Mouse (Mus musculus): ENCODE measurements around the gene Tor1aip1.

Tor1aip1 gene

GRCm38 (mm10) chr1:156034661-156035060 lies 1.6 kb downstream of the Tor1aip1 start:
- DNase-seq (ENCODE audit: extremely low read depth, insufficient read length, low spot score): no peak

GRCm38 (mm10) chr1:156033921-156034320 lies 2.4 kb downstream of the Tor1aip1 start:
- no peak for DNase-seq (ENCODE audit: extremely low read depth, insufficient read length, low spot score)

DNA sequence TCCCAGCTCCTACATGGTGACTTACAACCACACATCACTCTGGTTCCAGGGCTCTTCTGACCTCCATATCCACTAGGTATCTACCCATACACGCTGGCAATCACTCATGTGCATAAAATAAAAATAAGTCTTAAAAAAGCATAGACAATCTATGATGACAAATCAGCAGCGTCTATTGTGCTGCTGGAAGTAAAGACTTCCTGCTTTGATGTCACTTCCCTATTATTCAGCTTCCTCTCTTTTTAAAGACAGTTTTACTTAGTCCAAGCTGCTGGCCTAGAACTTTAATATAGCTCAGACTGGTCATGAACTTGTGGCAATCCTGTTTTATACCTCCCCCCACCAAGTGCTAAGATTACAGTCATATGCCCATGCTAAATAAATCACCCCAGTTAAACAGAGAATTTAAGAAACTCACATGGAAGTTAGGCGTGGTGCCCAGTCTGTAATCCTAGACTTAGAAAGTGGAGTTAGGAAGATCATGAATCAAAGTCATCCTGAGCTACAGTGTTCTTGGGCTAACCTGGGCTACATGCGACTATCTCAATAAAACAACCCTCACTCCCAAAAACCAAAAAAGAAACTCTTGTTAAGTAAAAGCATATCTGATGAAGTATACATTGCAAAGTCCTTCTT lies 7.8 kb downstream of the Tor1aip1 start:
- DNase-seq (ENCODE audit: extremely low read depth, insufficient read length, low spot score): no peak

DNA sequence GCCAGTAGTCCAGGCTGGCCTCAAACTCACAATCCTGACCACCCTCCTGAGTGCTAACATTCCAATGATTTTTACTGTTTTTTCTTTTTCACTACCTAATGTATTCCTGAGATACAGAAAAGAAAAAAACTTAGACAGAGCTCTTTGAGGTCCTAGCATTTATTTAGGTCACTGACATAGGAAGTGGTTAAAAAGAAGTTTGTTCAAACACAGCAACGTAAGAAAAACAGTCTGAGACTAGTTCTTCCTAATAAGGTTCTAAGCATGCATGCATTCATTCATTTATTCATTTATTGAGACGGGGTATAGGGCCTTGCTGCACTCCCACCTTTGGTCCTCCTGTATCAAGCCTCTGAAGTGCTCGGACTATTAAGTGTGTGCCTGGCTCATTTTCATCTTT lies 8.4 kb downstream of the Tor1aip1 start:
- DNase-seq (ENCODE audit: extremely low read depth, insufficient read length, low spot score): no peak

GRCm38 (mm10) chr1:156024831-156025503 lies 11.3 kb downstream of the Tor1aip1 start:
- no peak for DNase-seq (ENCODE audit: extremely low read depth, insufficient read length, low spot score)

- no peak for DNase-seq (ENCODE audit: extremely low read depth, insufficient read length, low spot score)
These were observed 15.9 kb downstream of the Tor1aip1 start for GRCm38 (mm10) chr1:156020402-156020801.

DNA sequence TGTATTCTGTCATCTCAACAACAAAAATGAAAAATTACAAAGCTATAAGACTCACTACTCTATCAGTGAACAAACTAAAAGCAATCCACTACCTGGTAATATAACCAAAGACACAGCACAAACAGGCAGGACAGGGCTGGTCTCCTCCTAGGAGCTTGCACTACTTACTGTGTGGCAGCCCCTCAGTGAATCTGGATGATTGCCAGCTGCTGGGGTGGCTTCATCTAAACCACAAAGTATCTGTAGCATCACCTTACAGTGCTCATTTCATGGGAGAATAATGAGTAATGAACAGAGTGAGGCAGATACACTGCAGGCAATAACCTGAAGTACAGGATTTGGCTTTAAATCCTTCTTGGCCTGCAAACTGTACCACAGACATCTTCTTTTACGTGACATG lies 16.5 kb downstream of the Tor1aip1 start:
- no peak for DNase-seq (ENCODE audit: extremely low read depth, insufficient read length, low spot score)

DNA sequence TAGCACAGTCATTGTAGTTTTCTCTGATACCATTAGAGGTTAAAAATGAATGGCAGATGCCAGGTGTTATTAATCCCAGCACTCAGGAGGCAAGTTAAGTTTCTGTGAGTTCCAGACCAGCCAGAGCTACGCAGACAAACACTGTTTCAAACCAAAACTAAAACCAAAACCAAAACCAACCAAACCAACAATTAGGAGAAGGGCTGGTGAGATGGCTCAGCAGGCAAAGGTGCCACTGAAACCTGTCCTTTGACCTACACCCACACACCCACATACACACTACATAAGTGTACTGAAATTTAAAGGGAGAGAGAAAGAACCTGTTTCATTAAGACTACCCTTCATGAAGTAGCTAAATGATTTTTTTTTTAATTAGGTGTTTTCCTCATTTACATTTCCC lies 27.3 kb downstream of the Tor1aip1 start:
- DNase-seq (ENCODE audit: extremely low read depth, insufficient read length, low spot score): no peak

DNA sequence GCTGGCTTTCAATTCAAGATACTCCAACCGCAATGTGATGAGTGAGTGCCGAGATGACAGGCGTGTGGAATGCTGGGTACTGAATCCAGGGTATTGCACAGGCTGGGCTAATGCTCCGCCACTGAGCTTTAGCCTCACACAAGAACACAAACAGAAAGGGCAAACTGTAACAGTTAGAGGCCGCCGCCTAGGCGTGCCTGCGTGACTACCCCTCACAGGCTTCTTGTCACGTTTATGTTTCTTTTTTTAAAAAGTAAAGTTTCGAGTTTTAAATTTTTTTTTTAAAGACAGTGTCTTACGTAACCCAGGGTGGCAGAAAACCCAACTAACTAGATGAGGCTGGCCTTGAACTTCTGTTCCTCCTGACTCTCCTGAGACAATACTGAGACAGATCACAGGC lies 30.4 kb downstream of the Tor1aip1 start:
- no peak for DNase-seq (ENCODE audit: extremely low read depth, insufficient read length, low spot score)

GRCm38 (mm10) chr1:156003201-156003935 lies 32.9 kb downstream of the Tor1aip1 start:
- peak; percentile 10 for DNase-seq (ENCODE audit: extremely low read depth, insufficient read length, low spot score)

DNA sequence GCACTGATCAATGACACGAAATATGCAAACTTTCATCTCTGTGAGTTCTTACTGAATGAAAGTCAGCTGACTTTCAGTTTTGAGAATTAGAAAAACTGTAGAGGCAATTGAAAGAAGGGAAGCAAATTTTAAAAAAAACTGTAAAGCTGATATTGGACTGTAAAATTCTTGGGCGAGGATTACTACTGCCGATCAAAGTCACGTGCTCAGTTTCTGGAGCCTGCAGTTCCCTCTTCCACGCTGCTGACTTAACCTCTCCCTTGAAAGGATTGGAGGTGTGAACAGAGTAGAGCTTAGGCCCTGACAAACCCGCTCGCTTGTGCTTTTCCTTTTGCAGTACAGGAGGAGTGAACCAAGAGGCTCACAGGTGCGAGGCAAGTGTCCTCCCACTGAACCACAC lies 33.9 kb downstream of the Tor1aip1 start:
- DNase-seq (ENCODE audit: extremely low read depth, insufficient read length, low spot score): no peak

DNA sequence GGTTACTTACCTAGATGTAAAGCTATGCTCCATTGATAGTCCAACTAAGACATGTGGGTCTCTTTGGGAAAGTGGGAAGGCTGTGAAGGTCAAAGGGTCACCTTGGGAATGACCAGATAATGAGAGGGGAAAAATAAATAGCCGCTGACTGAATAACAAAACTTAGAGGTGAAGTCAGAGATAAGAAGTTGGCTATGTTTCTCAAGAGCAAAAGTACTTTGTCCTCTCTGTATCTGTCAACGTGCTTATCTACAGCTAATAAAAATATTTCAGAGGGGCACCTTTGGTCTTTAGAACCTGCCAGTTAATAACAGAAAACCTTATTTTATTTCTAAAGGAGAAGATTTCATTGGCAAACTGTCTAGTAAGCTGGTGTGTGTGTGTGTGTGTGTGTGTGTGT lies 40.7 kb downstream of the Tor1aip1 start:
- DNase-seq (ENCODE audit: extremely low read depth, insufficient read length, low spot score): no peak

DNA sequence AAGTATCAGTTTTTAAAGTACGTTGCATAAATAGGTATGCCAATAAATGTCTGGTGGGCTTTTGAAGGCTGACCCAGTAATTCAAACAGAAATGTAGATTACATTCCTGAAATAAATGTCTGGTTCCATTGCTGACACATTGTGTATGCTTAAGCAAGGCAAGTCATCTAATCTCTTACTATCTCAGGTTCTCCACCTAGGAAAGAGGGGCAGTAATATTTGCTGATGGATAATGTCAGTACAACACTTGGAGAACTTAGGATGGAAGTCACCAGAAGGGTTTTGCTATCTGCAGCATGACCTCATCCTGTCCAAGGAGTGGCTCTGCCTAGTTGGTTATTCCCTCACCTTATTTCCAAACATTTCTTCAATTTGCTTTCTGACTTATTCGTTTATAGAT lies 41.8 kb downstream of the Tor1aip1 start:
- DNase-seq (ENCODE audit: extremely low read depth, insufficient read length, low spot score): no peak

DNA sequence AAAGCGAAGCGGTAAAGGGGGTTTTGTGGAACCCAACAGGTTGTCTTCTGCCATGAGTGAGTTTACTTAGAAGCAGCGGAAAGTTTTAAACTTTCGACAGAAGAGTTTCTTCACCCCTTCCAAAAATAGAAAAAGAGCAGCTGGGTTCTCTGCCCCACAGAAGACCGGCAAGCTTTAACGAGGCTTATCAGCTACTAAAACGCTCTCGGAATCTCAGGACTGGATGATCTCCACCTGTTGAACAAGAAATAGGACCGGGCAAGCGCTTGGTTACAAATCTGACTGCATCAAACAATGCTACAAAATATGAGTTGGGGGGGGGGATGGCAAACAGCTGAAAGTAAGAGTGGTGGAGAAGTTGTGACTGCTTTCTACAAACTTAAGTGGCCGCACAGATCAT lies 45.9 kb downstream of the Tor1aip1 start:
- DNase-seq (ENCODE audit: extremely low read depth, insufficient read length, low spot score): no peak

GRCm38 (mm10) chr1:155989387-155989786 lies 46.9 kb downstream of the Tor1aip1 start:
- no peak for DNase-seq (ENCODE audit: extremely low read depth, insufficient read length, low spot score)

- DNase-seq (ENCODE audit: extremely low read depth, insufficient read length, low spot score): no peak
These were observed 48.7 kb downstream of the Tor1aip1 start for GRCm38 (mm10) chr1:155987625-155988024.

DNA sequence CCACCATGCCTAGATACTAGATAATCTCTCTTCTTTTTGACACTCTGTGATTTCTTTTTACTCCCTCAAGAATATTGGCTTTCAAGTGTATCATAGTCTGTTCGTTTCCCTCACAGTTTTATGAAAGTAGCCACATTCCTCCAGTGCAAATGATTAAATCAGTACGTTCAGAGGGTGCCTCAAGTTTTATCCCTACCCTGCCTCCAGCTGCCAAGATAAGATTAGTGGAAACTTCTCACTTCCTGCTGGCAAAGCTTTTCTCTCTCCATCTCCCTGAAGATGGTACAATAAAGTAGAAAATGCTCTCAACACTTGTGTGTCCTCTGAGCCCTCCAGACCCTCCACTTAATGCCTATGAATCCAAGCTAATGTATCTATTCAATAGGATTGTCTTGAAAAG lies 61.3 kb downstream of the Tor1aip1 start:
- no peak for DNase-seq (ENCODE audit: extremely low read depth, insufficient read length, low spot score)

- no peak for DNase-seq (ENCODE audit: extremely low read depth, insufficient read length, low spot score)
These were observed 62.4 kb downstream of the Tor1aip1 start for GRCm38 (mm10) chr1:155973719-155974379.

DNA sequence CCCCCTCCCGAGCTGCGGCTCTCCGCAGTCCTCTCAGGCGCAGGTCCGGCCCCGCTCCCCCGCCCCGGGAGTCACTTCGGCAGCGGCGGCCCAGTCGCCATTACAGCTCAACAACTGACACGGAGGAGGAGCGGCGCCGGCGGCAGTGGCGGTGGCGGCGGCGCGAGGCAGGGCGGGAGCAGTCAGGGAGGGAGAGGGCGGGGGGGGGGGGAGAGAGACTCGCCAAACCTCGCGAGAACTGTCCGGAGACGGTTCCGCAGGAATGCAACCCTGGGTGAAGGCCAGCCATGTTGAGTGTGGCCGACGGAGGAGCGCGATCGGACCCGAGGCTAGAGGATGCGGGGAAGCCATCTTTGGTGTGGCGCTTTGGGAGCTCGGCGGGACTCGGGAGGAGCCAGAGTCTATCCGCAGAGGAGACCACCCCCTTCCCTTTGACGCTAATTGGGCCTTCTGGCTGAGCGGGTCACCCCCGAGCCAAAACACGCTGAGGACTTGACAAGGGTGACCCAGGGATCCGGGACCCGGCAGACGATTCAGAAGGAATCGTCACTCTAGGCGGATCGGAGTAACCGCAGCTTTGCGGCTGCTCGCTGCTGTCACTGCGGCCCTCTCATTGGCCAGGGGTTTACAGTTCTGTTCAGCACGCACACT lies 63.1 kb downstream of the Tor1aip1 start, which contains the start of gene Cep350:
TSS of gene Cep350 (minus strand) at position 188 of the 651 bp plus-strand sequence.
- DNase-seq (ENCODE audit: extremely low read depth, insufficient read length, low spot score): peak; percentile 96

DNA sequence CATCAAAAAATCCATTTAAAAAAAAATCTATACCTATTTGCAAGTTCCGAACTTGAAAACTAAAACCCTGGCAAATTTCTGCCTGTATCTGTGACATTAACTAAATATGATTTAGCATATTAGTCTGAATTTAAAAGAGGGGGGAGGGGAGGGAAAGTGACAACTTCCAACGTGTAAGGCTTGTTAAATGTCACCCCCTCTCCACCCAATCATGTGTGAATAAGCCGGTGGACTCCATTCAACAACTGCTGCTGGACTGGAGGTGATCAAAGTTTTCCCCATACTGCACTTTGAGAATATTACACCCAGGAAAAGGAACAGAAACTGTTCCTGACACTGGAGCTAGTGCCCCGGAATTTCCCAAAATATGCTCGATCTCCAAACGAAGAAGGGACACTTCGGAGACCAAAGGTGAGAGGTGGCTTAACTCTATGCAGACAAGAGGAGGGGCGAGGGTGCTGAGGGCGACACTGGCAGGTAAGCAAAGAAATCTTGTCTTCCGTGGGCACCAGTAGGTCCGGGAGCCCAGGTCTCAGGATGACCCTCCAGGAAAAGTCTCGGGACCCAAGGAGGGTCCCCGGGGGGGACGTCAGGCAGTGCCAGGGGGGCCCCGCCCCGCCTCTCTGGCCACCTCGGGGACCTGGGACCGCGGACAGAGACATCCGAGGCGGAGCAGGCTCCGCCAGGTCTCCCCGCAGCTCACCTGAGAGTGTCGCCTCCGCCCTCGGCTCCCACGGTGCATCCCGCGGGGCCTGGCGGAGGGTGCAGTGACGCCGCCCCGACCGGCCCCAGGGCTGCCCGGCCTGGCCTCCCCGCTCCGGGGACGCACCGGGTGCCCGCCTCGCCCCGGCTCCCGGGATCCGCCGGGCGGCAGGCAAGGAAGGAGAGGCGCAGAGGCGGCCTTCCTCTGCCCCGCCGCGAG lies 63.9 kb downstream of the Tor1aip1 start:
- DNase-seq (ENCODE audit: extremely low read depth, insufficient read length, low spot score): no peak
